Mouse (Mus musculus): ENCODE data around the gene Actn1.

Actn1 gene

DNA sequence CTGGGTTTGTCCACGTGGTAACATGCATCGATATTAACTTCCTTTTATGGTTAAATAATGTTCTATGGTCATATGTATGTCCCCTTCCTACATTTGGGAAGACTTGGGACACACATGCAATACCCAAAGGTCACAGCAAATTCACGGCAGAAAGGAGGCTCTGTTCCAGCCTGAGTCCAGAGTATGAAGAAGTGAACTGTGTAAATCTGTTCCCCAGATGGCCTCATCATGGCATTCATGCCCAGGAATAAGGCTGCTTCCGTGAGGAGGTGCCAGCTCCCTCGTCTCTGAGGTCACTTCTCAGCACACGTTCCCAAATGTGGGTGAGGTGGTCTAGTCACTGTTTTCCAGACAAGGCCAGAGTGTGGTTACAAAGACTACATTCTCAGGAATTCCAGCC, 122.9 kb downstream of the Actn1 start:
- ATAC-seq (ENCODE audit: low TSS enrichment) = no peak

DNA sequence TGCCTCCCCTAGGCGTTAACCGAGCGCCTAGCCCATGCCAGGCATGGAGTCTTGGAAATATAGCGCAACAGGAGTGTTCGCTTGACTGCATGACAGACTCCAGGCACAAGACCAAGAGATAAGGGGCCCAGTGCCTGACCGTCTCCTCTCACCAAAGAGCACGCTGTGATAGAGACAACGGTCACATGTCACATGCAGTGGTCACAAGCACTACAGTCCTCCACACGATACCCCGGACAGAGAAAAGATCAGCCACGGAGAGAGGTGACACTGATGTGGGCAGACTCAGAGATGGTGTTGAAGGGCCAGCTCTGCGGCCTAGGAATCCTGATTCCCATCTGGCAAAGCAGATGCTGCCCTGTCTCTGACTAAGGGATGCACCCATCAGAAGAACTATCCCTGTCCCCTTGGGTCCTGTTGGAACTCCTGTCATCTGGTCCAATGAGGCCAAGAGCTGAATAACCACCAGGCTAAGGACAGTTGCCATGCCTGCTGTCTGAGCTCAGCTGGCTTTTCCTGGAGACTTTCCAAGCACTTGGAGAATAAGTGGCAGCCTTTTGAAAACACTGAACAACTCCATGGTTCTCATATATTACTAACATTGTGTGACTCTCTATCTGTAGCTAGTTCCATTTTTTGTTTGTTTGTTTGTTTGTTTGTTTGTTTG, 123.8 kb downstream of the Actn1 start:
- no peak for ATAC-seq (ENCODE audit: low TSS enrichment)

DNA sequence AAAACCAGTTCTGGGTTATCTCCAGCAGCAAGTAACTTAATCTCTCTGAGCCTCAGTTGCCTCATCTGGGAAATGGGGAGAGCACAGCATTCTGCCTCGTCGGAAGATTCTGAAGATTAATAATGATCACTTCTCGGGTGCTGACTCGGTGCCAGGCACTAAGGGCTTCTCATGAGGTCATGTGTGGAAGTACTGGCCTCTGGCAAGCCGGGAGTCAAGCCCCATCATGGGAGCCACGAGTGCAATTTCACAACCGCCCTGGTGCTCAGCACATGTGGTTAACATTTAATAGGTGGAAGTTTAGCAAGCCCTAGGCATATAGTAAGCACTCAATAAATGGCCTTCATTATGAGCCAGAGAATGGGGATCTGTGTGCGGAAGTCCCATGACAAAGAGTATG, 125.0 kb downstream of the Actn1 start:
- ATAC-seq (ENCODE audit: low TSS enrichment) = no peak

DNA sequence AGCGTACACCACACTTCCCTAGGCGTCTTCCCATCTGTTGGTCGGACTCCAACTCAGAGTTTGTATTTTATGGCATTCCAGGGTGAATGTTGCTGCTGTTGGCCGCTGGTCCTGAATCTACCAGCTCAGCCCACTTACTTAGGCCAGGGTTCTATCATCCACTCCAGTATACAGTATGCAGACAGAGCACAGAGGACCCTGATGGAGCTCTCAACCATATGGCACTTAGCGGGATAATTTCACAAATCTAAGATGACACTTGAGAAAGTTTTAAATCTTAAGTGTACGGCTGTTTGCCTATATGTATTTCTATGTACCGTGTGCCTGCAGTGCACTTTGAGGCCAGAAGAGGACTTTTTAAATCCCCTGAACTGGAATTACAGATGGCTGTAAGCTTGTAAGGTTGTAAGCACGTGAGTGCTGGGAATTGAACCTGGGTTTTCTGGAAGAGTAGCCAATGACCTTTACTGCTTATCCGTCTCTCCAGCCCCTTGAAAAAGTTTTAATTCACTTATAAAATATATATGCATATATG, 127.1 kb downstream of the Actn1 start:
- peak; percentile 7; the same call in 1 of the 2 replicates for ATAC-seq (ENCODE audit: low TSS enrichment)

DNA sequence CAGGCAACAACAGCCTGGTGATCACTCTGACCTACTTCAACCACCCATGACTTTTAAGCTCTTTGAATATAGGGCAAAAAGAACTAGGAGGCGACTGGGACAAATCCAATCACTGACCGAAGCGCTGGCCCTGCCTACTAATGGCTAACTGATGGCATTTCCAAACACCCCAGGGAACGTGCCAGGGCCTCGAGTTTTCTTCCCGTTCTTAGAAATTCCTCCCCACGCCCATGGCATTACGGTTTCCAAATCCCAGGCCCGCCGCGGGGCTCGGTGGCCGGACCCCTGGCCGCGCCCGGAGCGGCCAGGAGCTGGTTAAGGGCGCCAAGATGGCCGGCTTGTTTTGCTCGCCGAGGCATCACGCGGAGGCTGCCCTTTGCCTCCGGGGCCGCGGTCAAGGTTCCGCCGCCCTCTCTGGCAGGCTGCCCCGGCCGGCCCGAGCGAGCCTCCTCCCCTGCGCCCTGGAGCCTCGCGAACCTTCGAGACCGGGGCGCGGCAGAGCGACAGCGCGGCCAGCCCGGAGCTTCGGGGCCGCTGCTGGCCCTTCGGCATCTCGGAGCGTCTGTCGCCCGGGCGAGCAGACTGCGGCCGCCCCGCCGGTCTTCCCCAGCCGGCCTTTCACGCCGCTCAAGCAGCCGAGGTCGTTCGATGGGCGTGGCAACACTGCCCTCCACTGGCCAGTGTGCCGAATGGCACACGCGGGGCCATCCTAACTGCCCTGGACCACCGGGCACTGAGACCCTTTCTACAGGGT, 127.7 kb downstream of the Actn1 start:
- ATAC-seq (ENCODE audit: low TSS enrichment) = peak; percentile 82

DNA sequence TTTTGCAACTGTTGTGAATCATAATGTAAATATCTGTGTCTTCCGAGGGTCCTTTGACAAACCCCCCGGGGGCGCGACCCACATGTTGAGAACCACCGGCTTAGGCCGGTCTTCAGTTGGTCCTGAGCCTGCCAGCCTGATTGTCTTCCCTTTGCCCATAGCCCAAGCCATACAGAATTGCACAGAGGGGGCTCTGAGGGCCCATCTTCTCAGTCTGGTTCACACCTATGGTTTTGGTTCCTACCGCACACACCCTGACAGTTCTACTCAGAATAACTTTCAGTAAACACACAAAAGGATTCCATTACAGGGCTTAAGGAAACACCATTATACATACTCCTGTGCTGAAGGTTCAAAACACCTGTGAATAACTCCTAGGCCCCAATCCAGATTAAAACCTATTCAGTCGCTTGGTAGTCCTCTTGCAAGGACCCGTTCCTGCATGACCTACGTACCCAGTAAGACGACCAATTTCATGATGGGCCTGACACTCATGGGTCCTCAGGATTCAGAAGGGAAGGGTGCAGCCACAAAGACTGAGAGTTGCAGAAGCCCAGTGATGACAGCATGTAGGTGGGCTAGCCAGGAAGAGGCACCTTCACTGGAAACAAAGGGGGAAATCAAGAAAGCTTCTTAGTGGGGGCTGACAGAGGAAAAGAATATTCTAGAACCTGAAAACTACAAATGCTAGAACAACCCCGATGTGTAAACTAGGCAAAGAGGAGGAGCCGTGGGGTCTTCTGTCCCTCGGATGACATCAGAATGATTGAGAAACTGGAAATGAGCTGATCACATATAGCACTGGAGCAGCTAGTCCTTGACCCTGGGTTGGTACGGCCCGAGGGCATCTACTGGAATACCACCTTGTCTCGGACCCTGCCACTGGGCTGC, 128.6 kb downstream of the Actn1 start:
- no peak for ATAC-seq (ENCODE audit: low TSS enrichment)

DNA sequence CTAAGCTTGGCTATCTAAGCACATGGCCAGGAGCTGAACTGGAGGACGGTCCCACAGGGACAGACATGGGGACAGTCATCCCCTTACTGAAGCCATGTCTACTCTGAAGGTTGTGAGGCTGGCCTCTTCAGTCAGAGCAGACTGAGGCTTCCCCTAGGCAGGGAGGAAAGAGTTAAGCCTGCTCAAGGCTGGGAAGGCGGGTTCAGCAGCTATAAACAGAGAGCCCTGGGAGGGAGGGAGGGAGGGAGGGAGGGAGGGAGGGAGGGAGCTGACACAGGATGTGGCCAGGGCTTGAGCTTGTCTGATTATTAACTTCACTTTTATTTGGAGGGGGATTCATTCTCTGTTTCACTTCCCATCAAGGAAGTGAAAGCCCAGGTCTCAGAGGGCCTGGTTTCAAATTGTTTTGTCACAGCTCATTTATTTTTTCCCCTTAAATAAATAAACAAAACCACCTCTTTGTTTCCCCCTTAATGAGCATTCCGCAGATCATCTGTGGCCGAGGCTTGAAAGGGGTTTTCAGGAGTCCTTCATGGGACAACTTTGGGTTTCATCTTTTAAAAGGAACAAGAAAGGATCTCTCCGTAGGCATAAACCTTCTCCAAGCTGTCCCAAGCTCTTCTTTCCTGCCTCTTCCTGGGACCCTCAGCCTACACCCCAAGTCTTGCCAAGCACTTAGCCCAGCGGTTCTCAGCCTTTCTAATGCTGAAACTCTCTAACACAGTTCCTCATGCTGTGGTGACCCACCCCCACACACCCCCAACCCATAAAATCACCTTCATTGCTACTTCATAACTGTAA, 129.4 kb downstream of the Actn1 start:
- no peak for ATAC-seq (ENCODE audit: low TSS enrichment)

DNA sequence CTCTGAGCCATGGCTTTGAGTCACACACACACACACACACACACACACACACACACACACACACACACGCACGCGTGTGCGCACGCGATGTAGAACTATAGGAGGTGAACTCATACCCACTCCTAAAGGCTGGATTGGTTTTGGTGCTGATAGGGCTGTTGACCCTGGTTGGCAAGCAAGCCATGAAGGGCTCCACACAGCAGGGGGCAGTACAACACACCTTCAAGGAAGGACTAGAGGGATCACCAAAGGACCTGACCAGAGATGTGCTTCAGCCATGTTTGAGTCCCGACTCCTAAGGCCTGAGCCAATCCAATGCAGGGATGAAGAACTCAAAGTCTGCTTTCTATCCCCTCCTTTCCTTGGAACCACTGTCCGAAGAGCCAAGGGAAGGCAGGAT, 130.6 kb downstream of the Actn1 start:
- ATAC-seq (ENCODE audit: low TSS enrichment) = no peak

DNA sequence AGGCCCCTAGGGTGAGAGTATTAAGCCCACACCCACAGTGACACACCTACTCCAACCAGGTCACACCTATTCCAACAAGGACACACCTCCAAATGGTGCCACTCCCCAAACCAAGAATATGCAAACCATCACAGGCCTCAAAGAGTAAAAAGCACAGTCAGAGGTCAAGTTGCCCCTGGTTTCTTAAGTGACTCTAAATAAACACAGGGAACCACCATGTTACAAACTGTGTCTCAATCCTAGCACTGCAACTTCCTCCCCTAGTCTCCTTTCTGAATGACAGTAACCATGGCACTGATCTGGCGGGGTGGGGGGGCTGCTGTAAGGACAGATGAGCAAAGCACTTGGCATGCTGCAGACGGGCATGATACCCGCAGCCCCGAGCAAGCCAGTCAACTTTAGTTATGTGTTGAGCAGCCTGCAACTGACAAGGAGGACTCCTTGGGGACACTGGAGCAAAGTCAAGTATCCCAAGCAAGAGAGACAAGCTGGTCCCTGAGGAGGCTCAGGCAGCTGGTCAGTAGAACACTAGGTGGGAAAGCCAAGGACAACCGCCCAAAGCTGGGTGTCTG, 132.9 kb downstream of the Actn1 start:
- no peak for ATAC-seq (ENCODE audit: low TSS enrichment)

DNA sequence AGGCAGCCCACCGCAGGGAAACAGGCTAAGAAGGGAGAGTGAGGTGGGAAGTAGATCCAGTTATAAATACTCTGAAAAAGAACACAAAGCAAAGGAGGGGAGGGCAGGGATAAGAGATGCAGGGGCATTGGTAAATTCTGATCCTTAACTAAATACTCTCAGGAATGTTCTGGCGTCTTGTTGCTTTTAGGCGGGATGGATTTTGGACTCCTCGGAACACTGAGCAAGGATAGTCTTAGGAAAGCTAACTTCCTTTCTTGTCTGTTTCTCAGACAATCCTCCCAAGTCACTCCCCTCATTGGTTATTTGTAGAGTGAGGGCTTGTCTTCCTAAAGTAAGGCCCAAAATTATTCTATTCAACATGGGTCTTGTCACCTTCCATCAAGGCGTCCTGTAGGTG, 134.9 kb downstream of the Actn1 start:
- no peak for ATAC-seq (ENCODE audit: low TSS enrichment)

DNA sequence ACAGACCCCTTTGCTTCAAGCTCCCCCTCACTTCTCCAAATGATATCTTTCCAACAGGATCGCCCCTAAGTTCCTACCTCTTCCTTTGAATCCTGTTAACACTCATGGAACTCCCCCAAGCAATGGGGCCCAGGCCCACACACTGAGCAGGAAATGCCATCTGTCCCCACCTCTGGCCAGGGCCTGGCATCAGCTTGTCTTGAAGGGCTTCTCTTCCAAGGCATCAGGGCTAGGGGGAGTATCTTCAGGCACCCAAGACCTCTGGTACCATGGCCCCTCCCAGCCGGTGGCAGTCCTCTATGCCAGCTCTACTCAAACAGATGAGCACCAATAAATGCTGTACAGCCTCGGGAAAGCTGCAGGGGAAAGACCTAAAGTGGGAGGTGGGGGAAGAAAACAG, 135.4 kb downstream of the Actn1 start:
- ATAC-seq (ENCODE audit: low TSS enrichment) = no peak

DNA sequence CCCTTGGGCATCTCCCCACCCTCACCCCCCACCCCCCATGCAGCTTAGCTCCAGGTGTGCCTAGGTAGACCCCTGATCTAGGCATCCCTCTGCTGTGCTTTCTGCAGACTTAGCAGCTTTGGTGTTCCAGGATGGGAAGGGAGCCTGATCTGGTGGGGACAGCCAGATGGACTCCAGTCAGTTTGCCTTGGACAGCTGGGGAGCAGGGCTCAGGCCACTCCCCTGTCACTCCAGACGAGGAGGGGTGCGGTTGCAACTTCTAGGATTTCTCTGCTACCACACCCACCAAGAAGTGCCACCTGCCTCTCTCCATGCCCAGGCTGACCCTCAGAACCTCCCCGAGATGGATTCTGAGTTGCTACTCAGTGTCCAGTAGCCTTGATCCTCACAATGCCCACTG, 136.0 kb downstream of the Actn1 start:
- no peak for ATAC-seq (ENCODE audit: low TSS enrichment)

DNA sequence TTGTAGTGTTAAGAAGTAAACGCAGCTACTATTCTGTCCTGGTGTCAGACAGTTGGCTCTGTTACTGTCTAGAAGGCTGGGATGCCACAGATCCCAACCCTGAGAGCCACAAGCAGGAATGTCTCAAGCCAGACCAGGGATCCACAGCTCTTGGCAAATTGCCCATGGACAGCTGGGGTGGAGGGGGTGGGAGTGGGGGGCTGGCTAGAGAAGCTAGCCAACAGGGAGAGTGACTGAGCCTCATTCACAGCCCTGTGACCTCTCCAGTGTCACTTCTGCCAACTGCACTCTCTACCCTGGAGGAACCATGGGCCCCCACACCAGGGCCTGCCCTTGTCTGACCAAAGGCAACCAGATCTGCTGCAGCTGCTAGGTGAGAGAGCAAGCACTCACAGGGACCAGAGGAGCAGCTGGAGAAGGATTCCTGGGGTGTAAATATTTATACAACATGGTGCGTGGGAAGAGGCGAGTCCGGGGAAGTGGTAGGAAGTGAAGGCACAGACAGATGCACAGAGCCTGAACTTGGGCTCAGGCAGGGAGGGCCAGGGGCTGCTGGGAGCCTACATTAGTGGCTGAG, 136.9 kb downstream of the Actn1 start:
- 0 out of 2 replicates have a peak, but pooled peaks have one; percentile 20 for ATAC-seq (ENCODE audit: low TSS enrichment)

DNA sequence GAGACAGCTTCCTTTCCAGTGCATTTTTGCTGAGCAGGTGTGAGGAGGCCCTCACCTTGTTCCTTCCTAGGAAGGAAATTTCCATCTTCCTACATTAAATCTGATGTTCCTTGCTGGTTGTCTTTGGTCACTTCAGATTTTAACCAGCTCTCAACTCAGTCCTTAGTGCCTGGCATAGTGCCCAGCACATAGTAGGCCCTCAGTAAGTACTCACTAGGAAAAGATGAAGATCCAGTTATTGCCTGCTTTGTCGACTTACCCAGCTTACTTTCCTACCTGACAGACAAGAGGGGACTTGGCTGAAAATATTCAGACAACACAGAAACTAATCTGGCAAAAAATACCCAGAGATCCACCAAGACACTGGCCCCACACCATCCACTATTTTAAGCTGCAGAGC, 138.7 kb downstream of the Actn1 start:
- no peak for ATAC-seq (ENCODE audit: low TSS enrichment)

DNA sequence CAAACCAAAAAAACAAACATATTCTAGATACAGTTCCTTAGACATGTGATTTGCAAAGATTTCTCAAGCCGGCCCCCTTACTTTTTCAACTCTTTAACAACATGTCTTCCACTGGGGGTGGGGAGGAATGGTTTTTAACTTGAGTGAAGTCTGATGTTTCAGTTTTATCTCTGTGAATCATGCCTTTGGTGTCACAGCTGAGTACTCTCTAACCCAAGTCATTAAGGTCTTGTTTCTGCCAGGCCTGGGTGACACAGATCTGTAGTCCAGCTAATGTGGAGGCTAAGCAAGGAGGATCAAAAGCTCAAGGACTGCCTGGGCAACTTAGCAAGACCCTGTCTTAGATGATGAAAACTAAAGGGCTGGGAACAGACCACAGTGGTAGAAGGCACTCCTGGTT, 141.6 kb downstream of the Actn1 start:
- no peak for ATAC-seq (ENCODE audit: low TSS enrichment)

All from frontal cortex, adult (tissue).